Mouse (Mus musculus): ENCODE results near the gene Limd2.

Gene Limd2

DNA sequence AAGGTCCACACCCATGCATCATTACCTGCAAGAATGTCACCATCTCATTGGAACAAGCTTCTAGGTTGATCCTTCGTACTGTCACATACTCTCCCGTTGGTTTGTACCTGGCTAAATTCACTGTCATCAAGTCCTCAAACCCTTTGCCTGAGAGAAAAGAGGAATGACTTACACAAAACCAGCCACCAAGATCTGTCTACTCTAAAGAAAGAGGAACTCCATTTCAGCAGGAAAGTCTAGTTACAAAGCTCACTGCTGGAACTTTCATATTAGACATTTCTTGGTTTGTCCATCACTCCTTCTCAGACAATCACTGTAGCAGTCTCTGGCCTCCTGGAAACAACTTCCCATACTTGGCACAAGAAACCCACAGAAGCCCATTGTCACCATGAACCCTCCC lies 12.6 kb upstream of the Limd2 start:
- DNase-seq (ENCODE audit: low read depth, low spot score) = no peak

DNA sequence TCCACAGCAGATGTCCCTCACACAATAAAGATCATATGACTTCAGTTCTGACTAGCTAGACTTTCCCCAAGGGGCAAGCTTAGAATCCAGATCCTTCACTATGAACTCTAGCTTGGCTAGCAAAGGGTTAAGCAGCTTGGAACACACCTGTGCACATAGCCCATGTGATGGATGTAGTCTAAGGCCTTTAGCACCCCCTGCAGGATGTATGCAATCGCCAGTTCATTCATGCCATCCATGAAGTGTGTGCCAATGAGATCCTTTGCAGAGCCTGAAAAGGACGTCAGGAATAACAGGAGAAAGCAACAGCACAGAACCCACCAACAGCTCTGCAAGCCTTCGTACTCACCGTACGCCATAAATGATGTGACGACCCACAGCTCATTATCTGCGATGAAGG lies 10.1 kb upstream of the Limd2 start:
- DNase-seq (ENCODE audit: low read depth, low spot score) = peak; percentile 41

GRCm38 (mm10) chr11:106167435-106167834 lies 6.8 kb upstream of the Limd2 start:
- no peak for DNase-seq (ENCODE audit: low read depth, low spot score)

DNA sequence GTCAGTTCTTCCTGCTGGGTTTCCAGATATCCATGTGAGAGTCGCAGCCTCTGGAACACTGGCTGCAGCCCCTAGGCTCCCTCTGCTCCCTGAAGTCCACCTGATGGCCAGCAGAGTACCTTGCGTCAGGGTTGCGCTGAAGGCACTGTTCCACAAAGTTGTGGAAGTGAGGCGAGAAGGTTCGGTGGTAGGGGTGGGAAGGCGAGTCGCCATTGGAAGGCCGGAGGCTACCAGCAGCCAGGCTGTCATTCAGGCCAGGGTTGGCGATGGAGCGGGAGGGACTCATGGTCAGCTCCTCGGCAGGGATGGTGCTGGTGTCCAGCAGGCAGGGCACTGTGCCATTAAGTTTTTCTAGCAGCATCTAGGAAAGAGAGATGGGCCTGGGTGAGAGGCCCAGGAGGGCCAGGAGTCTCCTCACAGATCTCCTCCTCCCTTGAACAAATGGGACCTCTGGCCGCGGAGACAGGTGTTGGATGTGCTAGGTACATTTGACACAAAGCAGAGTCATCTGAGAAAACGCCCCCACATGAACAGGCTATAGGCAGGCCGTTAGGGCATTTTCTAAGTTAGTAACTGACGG lies 4.0 kb upstream of the Limd2 start:
- no peak for DNase-seq (ENCODE audit: low read depth, low spot score)

DNA sequence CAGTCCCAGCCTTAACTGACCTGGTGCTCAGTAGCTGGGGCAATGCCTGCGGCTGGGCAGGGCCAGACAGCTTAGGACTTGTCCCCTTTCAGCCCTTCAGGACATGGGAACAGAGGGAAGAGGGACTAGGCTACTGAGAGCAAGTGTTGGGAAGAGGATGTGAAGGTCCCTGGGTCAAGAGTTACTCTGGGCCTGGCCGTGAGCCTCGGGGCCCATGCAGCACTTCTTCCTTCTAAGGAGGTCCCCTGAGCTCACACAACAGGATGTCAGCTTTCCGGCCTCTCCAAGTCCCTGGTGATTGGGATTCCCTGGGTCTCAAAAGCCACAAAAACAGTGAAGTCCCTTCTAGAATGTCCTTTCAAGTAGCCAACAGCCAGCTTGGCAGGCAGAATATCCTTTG lies 2.9 kb upstream of the Limd2 start:
- no peak for DNase-seq (ENCODE audit: low read depth, low spot score)

DNA sequence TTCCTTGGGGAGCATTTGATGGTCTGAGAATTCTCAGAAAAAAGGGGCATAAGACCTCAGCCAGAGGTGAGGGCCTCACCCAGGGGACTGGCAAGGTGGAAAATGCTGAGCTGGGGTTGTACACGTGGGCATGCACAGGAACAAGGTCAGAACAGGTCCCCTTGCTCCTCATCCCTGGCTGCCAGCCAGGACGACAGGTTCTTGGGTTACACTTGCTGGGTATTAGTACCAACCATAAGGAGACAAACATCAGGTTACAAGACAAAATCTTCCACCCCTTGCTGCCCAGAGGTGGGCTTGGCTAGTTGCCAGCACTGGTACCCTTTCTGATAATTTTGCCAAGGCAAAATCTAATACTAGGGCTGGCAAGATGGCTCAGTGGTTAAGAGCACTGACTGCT lies 1.6 kb upstream of the Limd2 start:
- DNase-seq (ENCODE audit: low read depth, low spot score) = no peak

DNA sequence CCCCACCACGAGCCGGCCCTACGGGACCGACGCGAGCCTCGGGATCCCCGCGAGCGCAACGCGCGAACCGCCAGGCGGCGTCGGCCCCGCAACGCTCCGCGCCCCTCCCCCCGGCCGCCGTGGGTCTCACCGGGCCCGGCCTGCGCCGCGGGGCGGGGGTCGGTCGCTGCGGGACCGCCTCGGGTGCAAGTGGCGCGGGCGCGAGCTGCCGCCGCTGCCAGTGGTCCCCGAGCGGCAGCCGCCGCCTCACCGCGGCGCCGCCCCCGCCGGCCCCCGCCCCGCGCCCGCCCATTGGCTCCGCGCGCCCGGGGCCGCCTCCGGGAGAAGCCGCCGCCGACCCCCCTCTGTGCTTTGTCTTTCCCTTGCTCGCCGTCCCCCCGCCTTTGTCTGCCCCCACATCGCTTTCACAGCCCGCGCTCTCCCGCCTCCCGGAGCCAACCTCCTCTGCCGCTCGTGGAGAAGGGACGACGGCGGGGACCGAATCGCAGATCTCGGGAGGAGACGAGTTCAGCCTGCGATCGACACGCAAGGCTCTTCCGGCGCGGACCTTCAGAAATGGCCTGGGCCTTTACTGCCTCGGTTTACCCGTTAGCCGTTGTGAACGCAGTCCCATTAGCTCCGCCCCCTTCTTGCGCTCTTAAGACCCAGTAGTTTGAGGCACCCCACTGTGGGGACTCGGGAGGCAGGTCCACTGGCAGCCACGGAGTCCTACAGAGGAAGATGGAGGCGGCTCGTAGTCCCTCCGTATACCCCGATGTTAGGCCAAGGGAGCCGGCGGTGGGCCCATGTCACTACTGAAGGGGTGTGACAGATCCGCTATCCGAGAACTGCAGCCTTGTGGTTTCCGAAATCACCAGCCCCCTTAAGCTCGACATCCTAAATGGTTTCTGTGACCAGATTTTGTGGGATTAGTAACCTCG lies 479 bp downstream of the Limd2 start:
- peak; percentile 92 for DNase-seq (ENCODE audit: low read depth, low spot score)

DNA sequence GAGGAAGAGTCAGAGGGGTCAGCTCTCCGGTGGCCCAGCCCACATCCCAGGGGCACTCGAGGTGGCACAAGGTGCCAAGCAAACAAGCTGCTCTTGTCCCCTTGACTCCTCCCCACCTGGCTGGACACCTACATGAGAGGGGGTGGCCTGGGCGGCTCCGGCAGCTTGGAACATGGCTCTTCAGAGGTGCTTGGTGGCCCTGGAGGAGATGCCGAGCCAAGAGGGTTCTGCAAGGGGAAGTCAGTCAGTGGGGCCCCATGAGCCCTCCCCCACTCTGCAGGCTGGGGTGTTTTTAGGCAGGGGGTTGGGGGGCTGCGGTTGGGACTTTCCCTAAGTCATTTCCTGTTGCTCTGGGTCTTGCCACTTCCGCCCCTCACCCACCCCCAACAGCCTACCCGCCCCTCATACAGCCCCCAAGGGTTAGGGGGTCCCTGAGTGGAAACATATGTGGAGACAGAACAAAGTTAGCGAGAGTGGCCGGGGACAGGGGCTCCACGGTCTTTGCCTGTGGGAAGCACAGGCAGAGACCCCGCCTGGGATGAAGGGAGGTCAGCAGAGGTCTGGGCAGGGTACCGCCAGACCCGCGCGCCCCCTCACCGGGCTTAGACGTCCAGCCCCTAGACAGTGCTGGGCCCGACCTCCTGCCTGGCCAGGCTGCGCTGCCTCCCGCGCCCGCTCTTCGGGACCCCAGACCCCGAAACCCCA lies 1.3 kb downstream of the Limd2 start:
- DNase-seq (ENCODE audit: low read depth, low spot score) = peak; percentile 65

GRCm38 (mm10) chr11:106158930-106159215 lies 1.8 kb downstream of the Limd2 start:
- peak; percentile 46 for DNase-seq (ENCODE audit: low read depth, low spot score)

DNA sequence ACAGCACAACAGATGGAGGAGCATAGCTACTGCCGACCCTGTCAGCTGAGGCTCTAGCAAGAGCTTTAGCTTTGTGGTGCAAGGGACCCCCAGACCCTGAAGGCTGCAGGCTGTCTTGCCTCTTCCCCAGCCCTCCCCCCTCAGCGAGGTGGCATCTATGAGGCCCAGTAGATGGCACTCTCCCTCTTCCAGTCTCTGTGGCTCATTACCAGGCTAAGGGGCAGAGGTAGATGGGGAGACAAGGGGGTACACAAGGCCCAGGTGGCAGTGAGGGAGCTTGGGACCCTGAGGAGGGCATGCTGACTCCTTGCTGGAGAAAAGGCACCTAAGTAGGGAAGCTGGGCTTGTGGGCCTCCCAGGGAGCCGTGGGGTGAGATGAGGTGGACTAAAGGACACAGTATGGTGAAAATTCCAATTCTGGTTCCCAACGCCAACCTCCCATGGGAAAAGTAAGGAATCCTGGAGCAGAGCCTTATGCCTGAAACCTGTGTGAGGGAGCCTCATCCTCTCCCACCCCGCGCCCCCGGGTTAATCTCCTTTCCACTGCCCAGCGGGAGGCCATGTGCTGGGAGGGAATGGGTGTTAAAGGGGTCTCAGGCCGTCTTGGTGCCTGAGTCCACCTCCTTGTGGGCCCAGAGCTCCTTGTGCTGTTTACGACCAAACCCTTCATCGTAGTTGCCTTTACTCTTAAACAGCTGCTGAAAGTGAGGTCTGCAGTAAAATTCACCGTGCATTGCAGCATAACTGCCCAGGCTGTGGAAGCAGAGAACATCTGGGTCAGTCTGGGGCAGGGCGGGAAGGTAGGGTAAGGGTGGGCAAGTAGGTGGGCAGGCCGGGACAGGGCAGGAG lies 2.4 kb downstream of the Limd2 start:
- peak; percentile 84 for DNase-seq (ENCODE audit: low read depth, low spot score)

GRCm38 (mm10) chr11:106157154-106157553 lies 3.5 kb downstream of the Limd2 start:
- no peak for DNase-seq (ENCODE audit: low read depth, low spot score)

DNA sequence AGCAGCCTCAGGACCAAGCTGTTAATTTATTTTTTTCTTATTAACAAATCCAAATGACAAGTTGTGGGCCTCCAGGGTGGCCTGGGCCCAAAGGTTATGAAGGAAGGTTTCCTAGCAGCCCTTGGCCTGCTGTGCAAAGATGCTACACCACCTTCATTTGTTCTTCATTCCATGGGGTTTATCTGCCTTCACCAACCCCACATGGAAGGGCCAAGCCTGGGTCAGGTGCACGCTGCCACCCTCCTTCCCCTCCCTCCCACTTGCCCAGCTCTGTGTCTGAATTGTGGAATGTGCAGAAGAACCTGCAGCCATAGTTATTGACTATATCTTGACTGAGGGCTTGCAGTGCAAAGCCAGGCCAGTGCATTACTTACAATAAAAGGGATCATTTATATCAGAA lies 4.4 kb downstream of the Limd2 start:
- no peak for DNase-seq (ENCODE audit: low read depth, low spot score)

- DNase-seq (ENCODE audit: low read depth, low spot score) = no peak
These were observed 4.9 kb downstream of the Limd2 start for GRCm38 (mm10) chr11:106155761-106156160.

DNA sequence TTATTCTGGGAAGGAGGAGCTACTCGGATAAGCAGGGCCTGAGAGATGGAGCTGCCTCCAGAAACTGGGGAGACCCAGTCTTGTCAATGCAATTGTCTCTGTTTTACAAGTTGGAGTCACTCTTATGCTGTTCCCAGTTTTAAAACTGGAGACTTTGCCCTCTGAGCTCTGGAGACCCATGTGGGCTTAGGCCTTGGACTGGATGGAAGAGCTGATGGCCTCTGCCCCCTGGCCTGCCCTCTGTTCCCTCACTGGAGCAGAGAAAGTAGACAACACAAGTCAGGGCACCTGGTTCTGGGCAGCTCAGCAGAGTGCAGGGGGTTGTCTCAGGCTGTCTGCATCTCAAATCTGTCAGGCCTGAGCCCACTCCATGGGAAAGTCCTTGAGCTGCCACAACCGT lies 5.9 kb downstream of the Limd2 start:
- no peak for DNase-seq (ENCODE audit: low read depth, low spot score)

GRCm38 (mm10) chr11:106154091-106154490 lies 6.6 kb downstream of the Limd2 start:
- peak; percentile 17 for DNase-seq (ENCODE audit: low read depth, low spot score)

DNA sequence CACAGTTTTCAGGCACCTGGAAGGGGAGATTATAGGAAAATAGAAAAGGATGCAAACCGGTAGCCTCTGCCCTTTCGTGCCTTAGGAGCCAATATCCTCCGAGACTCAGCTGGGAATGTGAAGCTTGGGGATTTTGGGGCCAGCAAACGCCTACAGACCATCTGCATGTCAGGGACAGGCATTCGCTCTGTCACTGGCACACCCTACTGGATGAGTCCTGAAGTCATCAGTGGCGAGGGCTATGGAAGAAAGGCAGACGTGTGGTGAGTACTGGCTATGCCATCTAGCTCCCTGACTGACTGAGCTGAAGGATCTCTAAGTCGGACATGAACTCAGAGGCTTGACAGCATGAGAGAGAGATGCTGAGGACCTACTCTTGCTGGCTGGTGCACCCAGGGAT lies 8.5 kb downstream of the Limd2 start:
- DNase-seq (ENCODE audit: low read depth, low spot score) = peak; percentile 92

- no peak for DNase-seq (ENCODE audit: low read depth, low spot score)
These were observed 9.4 kb downstream of the Limd2 start for GRCm38 (mm10) chr11:106151219-106151618.

GRCm38 (mm10) chr11:106134580-106135528 lies 25.8 kb downstream of the Limd2 start:
- peak; percentile 72 for DNase-seq (ENCODE audit: low read depth, low spot score)

DNA sequence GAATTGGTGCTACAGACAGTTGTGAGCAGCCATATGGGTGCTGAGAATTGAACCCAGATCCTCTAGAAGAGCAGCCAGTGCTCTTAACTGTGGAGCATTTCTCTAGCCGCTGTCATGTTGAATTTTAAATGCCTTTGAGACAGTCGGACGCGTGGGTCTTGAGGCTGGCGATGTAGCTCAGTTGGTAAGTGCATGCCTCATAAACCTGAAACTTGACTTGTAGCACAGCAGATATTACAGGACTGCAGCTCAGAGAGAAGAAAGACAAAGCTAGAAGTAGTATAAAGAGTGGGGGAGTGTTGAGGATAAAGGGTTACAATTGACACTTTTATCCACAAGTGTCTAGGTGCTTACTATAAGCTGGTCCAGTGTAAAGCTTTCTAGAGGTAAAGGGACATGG lies 28.1 kb downstream of the Limd2 start:
- DNase-seq (ENCODE audit: low read depth, low spot score) = no peak

GRCm38 (mm10) chr11:106129477-106129876 lies 31.2 kb downstream of the Limd2 start:
- no peak for DNase-seq (ENCODE audit: low read depth, low spot score)

Measured in brain, adult 2 months (tissue).